Mouse (Mus musculus): ENCODE measurements around the gene Lyve1.
"Not testable (repeated sequence)": the region's sequence is repeated elsewhere in the genome, so short reads cannot be mapped to it uniquely, and the experiment has no call there.

Lyve1 gene

DNA sequence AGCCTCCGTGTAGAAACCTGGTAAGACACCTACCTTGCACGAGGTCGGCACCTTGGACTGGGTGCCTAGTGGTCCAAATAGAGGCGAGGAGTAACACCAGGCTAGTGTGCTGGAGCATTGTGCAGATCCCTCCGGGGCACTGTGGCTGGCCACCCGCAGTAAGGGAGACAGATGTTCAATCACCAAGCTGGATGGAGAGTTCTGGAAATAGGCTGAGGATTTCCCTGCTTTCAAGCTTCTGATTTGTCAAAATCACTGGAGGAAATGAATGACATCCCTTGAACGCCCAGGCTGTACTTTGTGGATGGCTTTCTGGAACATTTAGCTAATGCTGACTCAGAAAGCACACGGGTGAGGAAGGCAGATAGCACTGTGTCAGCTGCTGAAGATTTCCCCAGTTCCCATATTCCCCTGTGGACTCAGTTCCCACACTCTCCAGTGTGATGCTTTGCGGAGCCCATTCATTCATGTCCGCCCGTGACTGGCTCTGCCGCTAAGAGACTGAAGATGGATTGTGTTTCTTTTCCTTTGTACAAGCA, at the start of gene Lyve1:
Lyve1 (minus strand) TSS at position 489 of the 539 bp plus-strand sequence.
- DNase-seq (ENCODE audit: low read depth, low spot score), result no peak

DNA sequence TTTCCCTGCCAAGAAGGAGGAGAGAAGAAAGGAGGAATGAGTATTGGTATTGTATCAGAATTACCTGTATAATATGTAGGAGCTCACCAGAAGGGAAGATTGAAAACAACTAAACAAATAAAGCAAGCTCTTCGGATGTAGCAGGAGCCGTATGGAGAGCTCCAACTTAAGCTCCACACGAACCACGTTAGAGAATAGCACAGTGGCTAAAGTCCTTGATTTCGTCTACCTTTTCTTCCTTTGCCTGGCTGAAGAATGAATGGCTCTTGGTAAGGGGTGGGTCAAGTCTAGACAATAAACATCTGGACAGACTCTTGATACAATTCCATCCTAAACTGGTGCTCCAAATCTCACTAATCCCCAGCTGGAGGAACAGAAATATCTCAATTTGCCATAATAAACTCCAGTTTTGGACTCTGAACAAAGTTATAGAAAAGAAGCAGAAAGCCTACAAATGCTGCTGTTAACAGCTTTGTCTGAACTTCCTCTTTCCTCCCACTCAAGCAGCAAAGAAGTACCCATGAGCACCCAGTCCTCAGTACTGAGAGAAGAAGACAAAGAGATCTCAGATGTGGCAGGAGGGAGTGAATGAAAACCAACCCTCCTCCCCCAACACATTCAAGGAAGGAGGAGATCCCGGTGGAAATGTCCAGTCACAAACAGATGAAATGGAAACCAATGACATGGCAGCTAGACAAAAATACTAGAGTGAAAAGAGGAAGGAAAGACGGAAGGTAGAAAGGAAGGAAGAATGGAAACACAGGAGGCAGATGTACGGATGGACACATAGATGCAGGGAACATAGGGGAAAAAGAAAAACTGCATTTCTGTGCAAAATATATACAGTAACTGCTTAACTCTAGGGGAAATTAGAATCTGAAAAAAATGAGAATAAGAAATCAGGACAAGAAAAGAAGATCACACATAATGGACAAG, 45.4 kb upstream of the Lyve1 start:
- no peak for DNase-seq (ENCODE audit: low read depth, low spot score)

DNA sequence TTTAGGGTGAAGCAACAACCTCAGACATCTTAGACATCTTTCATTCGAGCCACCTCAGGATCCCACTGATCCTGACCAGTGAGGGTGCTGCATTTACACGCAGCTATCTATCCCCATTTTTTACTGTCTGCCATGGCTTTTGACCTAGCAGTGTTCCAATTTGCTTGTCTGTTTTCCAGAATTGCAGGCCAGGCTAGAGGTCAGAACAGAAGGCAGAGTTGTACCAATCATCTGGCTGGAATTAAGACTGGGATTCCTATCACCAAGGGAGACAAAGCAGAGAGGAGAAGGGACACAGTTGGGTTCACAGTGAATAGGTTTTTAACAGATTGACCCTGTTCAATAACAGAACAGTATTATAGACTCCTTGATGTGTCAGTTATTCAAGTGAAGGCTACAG, 43.5 kb upstream of the Lyve1 start:
- no peak for DNase-seq (ENCODE audit: low read depth, low spot score)

DNA sequence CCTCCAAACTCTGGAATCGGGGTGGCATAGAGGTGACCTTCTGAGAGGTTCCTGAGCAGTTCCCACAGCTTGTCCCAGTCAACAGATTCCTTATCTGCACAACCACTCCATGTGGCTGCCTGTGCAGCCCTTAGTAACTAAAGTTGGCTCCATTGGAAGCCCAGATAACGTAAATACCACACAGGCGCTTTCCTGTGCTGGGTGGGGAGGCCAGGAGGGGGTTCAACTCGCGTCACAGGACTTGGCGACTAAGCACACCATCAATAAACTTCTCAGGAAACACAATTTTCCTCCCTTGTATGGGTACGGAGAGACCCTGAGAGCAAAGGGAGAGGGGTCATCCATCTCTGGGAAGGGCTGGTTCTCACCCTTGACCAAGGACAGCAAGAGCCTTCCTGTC, 40.2 kb upstream of the Lyve1 start:
- no peak for DNase-seq (ENCODE audit: low read depth, low spot score)

DNA sequence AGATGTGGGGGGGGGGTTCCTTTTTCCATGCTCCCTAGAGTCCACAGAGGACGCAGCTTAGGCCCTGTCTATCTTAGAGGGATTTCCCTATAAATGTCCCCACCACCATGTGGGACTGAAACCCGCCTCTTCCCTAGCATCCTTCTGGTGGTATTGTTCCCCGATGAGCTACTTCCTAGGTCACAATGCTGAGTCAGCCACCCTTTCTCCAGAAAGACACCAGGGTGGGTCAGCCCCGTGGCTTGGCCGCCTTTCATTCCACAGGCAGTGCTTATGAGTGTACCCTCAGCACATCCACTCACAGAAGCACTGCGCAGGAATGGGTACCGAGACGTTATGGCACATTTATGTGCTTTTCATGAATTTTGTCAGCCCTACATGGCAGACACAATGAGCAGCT, 34.2 kb upstream of the Lyve1 start:
- DNase-seq (ENCODE audit: low read depth, low spot score), result no peak

DNA sequence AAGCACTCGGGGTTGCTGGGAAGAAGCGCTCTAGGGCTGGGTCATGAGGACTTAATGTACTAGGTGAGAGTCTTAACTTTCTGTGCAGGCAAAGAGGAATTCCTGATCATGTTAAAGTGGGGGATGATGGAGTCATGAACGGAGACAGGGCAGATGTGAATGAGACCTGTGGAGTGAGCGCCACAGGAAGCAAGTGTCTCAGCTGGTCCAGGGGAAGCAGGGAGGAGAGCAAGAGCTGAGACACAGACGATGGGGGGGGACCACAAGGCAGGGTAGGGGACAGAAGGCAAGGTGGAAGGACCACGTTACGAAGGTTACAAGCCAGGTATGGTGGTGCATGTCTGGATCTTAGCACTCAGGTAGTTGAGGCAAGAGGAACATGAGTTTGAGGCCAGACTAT, 33.4 kb upstream of the Lyve1 start:
- no peak for DNase-seq (ENCODE audit: low read depth, low spot score)

DNA sequence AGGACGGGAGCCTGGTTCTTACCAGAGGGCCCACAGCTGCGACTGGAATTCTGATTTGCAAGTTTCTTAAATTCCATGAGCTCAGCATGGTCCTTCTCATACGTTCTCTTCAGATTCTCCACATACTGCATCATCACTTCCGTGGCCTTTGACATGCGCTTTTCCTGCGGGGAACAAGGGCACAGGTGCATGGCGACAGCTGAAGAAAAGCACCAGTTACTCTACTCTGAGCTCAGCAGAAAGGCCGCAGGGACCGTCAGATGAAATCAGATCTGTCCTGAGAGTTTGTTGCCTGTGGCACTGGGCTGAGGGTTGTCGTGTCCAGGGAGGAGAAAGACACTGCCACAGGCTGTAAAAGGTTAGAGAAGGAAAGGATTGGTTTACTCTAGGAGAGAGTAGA, 32.7 kb upstream of the Lyve1 start:
- not testable (repeated sequence) for DNase-seq (ENCODE audit: low read depth, low spot score)

DNA sequence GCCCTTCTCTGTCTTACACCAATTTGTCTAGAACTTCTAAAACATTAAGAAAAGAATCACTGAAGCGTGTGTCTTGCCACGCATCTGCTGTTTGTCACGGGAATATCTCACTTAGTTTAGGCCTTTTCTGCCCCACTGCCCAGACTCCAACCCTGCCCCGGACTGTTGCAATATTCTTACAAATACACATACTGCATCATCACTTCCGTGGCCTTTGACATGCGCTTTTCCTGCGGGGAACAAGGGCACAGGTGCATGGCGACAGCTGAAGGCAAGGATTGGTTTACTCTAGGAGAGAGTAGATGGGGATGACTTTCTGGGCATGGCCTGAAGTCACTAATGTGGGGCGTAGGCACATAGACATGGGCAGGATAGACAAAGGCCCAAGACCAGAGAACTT, 31.6 kb upstream of the Lyve1 start:
- no peak for DNase-seq (ENCODE audit: low read depth, low spot score)

DNA sequence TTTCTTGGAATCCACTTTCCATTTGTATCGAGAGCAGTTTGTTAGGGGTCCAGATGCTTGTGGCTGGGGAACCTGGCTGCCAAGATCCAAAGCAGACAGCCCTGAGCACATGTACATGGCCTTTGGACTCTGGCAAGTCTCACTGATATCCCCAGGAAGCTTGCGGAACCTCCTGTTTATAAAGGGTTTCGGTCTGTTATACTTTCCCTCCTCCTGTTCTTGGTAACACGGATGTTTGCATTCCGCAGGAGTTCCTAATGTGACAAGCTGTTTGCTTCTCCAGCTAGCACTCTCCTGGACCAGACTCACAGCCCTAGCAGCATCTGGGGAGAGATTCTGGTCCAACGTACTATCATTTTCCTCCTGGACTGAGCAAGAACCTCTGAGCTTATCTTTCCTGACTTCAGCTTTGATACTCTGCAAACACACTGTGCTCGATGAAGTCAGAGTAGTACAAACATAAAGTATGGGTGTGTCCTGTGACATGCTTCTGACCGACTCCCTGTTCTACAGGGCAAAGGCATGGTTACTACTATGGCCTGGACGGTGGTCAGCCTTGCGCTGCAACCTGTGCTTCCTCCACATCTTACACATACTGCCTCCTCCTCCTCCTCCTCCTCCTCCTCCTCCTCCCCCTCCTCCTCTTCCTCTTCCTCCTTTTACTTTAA, 31.0 kb upstream of the Lyve1 start:
- DNase-seq (ENCODE audit: low read depth, low spot score), result no peak

DNA sequence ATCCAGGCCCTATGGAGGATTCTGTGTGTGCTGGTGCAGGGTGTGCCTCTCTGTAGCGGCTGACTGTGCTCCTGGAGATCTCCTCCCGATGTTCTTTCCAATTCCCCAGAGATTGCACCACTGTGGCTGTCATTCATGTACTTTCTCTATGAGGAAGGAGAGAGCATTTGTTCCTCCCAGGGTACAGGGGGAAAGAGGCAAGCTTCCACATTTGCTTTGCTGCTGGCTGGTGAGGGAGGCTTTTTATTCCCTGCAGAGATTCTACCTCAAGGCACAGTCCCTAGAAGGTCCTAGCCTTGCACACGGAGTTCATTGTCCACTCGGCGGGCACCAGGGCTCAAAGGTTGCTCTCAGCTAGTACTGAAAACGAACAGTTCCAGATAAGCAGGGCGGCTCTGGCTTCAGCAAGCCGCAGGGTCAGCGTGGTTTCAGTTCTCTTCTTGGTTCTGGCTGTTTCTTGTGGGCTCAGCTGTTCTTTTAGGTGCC, 28.5 kb upstream of the Lyve1 start:
- no peak for DNase-seq (ENCODE audit: low read depth, low spot score)

DNA sequence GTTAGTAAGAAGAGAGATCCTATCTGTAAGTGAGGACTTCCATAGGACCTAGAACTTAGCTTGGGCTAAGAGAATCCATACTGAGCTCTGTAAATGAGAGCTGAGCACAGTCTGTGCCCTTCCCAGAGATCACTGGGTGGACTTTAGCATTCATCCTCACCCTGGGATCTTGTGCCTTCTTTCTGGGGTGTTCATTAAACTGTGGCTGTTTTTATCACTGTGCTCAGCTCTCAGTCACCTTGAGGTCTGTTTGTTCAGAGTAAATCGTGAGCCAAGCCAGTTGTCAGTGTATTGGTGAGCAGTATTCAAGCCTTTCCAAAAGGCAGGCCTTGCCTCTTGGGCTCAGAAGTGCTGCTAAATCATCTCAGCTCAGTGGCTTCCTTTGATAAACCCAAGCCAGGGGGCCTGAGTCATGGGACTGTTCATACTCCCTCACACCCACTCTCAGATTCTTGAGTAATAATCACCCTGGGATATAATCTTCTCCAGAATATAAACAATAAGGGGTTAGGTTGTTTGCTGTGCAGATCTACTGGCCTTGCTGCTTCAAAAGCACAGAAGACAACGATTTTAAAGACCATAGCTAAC, 18.8 kb upstream of the Lyve1 start:
- DNase-seq (ENCODE audit: low read depth, low spot score), result no peak

DNA sequence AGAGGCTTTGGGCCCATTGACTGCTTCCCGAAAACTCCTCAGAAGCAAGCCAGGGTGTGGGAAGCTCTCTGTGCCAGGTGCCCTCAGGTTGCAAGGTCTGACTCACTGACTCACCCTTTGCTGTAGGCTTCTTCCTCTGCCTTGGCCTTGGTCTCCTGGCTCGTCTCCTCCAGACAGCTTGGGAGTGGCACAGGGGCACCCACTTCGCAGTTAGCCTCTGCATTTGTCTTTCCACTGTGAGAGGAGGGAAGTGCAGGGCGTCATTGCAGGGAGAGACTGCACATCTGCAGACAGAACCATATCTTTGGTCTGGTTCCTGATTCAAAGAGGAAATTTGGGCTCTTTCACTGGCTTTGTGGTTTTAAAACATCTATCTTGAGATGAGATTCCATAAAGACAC, 15.0 kb upstream of the Lyve1 start:
- DNase-seq (ENCODE audit: low read depth, low spot score), result no peak

DNA sequence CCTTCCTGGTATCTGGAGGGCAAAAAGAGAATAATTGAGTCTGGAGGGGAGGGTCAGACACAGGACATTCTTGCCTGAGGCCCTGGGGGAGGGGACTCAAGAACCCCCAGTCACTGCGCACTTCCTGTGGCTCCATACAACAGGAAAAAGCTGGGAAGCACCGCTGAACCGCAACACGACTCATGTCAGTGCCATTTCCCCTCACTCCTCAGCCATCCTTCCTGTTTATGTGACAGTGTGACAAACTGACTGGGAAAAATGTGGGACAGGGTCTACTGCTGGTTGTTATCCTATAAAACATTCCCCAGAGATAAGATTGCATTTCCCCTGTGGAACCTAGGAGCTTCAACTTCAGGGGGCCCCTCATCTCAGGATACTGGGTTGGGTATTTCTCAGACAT, 13.9 kb upstream of the Lyve1 start:
- no peak for DNase-seq (ENCODE audit: low read depth, low spot score)

DNA sequence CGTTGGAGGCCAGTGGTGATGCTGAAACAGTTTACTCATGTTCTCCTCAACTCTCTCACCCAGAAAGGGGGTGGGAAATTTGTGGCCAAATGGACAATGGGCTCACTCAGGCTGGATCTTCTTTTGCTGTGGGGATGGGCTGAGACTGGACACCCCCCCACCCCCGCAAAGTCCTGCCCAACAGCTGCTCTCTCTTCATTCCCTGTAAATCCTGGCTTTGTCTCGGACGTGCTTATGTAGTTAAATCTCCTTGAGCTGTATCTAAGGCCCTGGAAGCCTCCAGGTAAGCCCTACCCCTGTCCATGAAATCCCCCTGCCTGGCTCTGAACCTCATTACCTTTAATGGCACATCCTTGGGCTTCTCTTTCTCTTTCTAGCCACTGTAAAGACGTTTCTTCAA, 5.8 kb upstream of the Lyve1 start:
- DNase-seq (ENCODE audit: low read depth, low spot score), result no peak

DNA sequence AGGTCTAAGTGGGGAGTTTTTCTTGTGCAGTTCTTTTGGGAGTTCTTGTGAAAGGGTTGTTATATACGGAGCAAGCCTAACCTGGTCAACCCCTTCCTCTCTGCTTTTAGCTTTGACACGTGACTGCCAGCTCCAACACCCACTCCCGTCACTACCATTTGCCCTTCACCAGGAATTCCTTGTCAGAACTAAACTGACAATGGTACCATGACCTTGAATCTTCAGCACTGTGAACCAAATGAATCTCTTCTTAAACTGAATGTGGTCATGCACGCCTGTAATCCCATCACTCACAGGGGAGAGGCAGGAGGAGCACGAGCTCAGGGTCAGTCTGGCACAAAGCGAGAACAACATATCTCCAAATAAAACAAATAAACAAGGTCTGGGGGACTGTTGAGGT, 4.1 kb upstream of the Lyve1 start:
- DNase-seq (ENCODE audit: low read depth, low spot score), result no peak

DNA sequence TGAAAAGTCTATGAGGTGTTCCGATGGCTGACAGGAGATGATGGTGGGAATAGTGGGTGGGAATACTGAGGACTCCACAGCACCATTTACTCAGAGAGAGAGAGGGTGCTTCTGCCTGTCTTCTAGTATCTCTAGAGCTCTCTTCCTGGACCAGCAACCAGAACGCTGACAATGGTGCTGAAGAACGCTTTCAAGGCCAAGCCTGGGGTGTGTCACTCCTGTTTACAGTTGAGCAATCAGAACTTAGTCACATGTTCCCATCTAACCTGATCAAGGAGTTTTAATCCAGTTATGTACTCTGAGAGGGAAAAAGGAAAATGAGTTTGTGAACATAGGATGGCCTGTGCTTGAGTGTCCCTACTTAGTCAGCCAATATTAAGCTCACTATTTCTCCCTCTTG, 3.0 kb upstream of the Lyve1 start:
- no peak for DNase-seq (ENCODE audit: low read depth, low spot score)

DNA sequence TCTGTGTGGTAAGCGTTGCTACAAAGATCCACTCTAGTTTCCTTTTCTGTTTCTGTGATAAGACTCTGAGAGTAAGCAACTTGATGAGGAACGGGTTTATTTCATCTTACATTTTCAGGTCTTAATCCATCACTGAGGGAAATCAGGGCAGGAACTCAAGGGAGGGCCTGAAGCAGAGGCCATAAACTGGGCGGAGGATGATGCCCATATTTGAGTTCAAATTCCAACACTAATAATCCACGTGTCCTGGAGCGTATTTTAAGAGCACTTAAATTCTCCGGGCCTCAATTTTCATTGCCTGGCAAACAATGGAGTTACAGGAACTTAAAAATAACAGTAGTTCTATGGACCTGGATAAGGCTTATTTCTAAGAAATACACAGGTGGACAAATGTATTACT, 2.5 kb upstream of the Lyve1 start:
- no peak for DNase-seq (ENCODE audit: low read depth, low spot score)

DNA sequence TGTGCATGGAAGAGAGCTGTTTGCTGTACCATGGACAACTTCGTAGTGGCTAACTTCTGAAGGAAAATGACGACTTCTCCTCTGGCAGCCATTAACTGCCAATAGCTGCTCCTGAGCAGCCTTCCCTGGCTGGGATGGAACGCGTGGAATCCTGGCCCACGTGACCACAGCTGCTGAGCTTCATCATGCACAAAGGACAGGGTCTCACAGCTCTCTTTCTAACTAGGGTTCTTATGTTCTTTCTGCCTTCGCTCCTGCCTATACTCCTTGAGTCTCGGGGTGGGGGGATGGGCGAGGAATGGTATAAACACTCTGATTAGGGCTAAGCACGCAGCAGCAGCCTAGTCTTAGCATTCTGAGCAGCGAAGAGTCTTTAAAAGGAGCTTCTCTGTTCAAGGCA, 2.0 kb upstream of the Lyve1 start:
- DNase-seq (ENCODE audit: low read depth, low spot score), result peak; percentile 39

DNA sequence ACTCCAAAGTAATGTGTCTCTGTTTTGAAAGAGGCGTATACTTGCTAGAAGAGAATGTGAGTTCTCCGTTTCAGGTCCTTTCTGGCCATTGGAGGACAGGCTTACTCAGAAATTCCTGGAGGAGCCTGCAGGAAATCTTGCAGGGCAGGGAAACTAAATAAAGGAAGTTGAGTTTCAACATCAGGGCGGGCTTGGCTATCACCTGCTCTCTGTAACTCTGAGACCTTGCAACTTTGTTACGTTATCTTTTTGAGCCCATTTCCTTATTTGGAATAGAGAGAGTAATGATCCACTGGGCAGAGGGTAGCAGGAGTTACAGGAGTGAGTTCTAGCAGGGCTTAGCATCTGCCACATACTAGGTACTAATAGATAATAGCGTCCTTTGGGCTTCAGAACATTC, 2.9 kb downstream of the Lyve1 start:
- no peak for DNase-seq (ENCODE audit: low read depth, low spot score)

DNA sequence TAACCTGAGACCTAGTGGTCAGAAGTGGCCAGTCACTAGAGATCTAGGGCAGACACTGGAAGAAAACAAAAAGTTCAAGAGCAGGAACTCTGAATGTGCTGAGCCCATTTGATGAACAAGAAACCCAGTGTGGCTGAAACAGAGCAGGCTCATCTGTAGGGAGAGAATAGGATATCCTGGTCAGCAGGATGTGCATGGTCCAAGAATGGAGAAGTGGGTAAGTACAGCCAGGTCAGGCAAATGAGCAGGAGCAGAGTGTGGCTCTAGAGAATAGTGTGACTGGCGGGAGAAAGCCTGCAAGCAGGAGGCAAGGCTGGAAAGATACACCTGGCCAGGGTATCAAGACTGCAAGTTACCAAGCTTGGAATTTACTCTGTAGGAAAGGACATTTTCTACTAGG, 7.4 kb downstream of the Lyve1 start:
- no peak for DNase-seq (ENCODE audit: low read depth, low spot score)

DNA sequence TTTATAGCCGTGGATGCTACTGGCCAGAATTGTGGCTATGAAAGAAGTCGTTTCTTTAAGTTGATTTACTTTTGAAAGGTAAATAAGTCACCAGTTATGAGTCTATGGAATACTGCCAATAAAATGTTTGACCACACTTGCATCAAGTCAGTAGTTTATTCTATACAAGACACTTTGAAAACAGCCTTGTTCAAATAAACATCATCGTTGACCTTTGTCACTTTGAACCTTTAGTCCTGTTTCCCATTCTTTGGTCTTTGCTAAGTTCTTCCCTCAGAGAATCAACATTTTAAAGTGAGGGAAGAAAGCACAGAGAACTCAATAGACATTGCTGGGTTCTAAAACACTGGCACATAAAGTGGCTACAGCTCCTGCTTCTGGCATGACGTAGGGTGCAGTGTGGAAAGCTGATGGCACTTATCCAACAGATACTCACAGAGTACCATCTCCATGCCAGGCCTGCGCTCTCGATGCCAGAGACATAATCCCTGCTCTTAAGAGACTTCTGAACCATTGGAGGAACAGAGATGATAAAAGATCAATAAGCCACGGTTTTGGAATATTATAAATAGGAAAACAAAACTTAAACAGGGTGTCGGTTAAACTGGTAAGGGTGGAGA, 8.0 kb downstream of the Lyve1 start:
- DNase-seq (ENCODE audit: low read depth, low spot score), result no peak

DNA sequence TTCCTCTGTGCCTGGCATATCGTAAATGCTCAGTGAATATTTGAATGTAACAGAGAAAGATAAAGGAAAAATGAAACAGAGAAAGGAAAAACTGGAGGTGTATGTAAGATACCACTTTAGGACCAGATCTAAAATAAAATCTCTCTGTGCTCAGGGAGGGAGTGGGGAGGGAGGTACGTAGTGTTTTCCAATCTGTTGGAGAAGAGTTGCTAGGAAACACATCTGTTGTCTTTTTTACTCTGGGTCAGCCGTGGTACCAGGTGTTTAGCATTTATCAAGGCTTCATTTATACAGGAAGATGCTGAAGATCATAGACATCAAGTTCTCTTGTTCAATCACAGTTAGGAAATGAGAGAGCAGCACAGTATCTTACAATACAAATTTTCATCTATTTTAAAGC, 8.5 kb downstream of the Lyve1 start:
- DNase-seq (ENCODE audit: low read depth, low spot score), result no peak

Measured in mesoderm, embryonic 11.5 days (tissue).